Mouse (Mus musculus) heart, adult 18-20 months (tissue): Measurements from ENCODE around the gene Tomm40. TPM values are rescaled to one million over a fixed set of nuclear protein-coding genes. Genes with fewer than 3 reads are reported as not detected.
A peak's percentile ranks its signal among the peaks of the same experiment; 100 is the strongest.

Experiments
- DNase-seq, 2 experiments: peaks; one replicate each; pipeline ENCODE4 v3.0.0; 2021 to 2022; ENCODE audit warnings: mixed read lengths in 1 of 2
- total RNA-seq, 2 experiments: library from RNA; stranded (reverse); gene quantifications; 2 replicates each; pipeline ENCODE4 v1.2.3; 2021

The Tomm40 gene
- total RNA-seq, 2 experiments from 2014 or later, result 98.9 to 110 TPM

GRCm38 (mm10) chr7:19712414-19712813, 2.8 kb downstream of the Tomm40 start:
- DNase-seq, result no peak

- DNase-seq, result no peak
Measured at GRCm38 (mm10) chr7:19710650-19711049, 4.6 kb downstream of the Tomm40 start.

GRCm38 (mm10) chr7:19705271-19705670, 10.0 kb downstream of the Tomm40 start:
- DNase-seq, result no peak

GRCm38 (mm10) chr7:19704475-19704874, 10.8 kb downstream of the Tomm40 start:
- no peak for DNase-seq

- no peak for DNase-seq
Measured at GRCm38 (mm10) chr7:19702859-19703555, 12.2 kb downstream of the Tomm40 start.

GRCm38 (mm10) chr7:19701069-19701761, 14.0 kb downstream of the Tomm40 start:
- DNase-seq, result peak; percentile 89 to 90

GRCm38 (mm10) chr7:19700299-19701068, 14.8 kb downstream of the Tomm40 start:
- DNase-seq, result no peak

GRCm38 (mm10) chr7:19699827-19700148, 15.4 kb downstream of the Tomm40 start:
- DNase-seq, result no peak

- peak; percentile 79 to 88 for DNase-seq
Measured at GRCm38 (mm10) chr7:19698907-19699826, 16.1 kb downstream of the Tomm40 start, which contains the start of gene Apoe. Apoe (minus strand) TSS chr7:19699188.

GRCm38 (mm10) chr7:19697949-19698906, 17.0 kb downstream of the Tomm40 start:
- peak in 1 of 2 experiments; percentile 56 for DNase-seq

- no peak for DNase-seq
Measured at GRCm38 (mm10) chr7:19696336-19696873, 18.8 kb downstream of the Tomm40 start.

- no peak for DNase-seq
Measured at GRCm38 (mm10) chr7:19695881-19696280, 19.4 kb downstream of the Tomm40 start.

GRCm38 (mm10) chr7:19695213-19695594, 20.0 kb downstream of the Tomm40 start:
- DNase-seq, result no peak

- no peak for DNase-seq
Measured at GRCm38 (mm10) chr7:19694336-19695212, 20.7 kb downstream of the Tomm40 start.

GRCm38 (mm10) chr7:19693421-19693820, 21.8 kb downstream of the Tomm40 start:
- DNase-seq, result peak; percentile 75 to 82

- DNase-seq, result no peak
Measured at GRCm38 (mm10) chr7:19691873-19692865, 23.1 kb downstream of the Tomm40 start, which contains the start of gene Apoc1. Apoc1 (minus strand) TSS chr7:19692660.

GRCm38 (mm10) chr7:19691434-19691833, 23.8 kb downstream of the Tomm40 start:
- DNase-seq, result no peak

GRCm38 (mm10) chr7:19690845-19691244, 24.4 kb downstream of the Tomm40 start:
- DNase-seq, result no peak
